Mouse (Mus musculus) liver, postnatal 0 days (tissue): ENCODE measurements around the gene Noxred1. TPM values are rescaled to one million over a fixed set of nuclear protein-coding genes. Genes with fewer than 3 reads are reported as not detected.

ENCODE experiments used
- ATAC-seq: fragments of 200-750 bp; cut with Nextera tagmentation; 2 replicates; pipeline ENCODE4 v1.8.0; 2017; ENCODE audit warnings: mild to moderate bottlenecking, moderate library complexity
- DNase-seq: peaks from one replicate; pipeline ENCODE4 v3.0.0-alpha.2; 2016
- H3K27ac ChIP-seq: fragments of 300-500 bp; sonication (generic); 2 replicates; pipeline ENCODE4 v1.5.1; 2014; ENCODE audit warnings: antibody characterized with exemption, moderate library complexity, mild to moderate bottlenecking, low read depth
- H3K27me3 ChIP-seq: fragments of 300-500 bp; sonication (generic); 2 replicates; pipeline ENCODE4 v1.6.1; 2014; ENCODE audit warnings: low read length, control low read depth, mixed read lengths; ENCODE audit not compliant: insufficient read depth
- H3K36me3 ChIP-seq: fragments of 300-500 bp; sonication (generic); replicated peaks from 2 replicates; pipeline ENCODE4 v1.6.1; 2014; ENCODE audit warnings: mild to moderate bottlenecking, control low read depth, low read length, moderate library complexity, mixed read lengths; ENCODE audit not compliant: insufficient read depth
- H3K4me1 ChIP-seq: fragments of 300-500 bp; sonication (generic); 2 replicates; pipeline ENCODE4 v1.6.1; 2014; ENCODE audit warnings: antibody characterized with exemption, mild to moderate bottlenecking, control low read depth; ENCODE audit not compliant: insufficient read depth
- H3K4me2 ChIP-seq: fragments of 300-500 bp; sonication (generic); 2 replicates; pipeline ENCODE4 v1.6.1; 2014; ENCODE audit warnings: low read depth, mild to moderate bottlenecking, low read length, moderate library complexity, mixed read lengths
- H3K4me3 ChIP-seq: fragments of 300-500 bp; sonication (generic); 2 replicates; pipeline ENCODE4 v1.5.1; 2014; ENCODE audit warnings: low read depth, low read length
- H3K9ac ChIP-seq: fragments of 300-500 bp; sonication (generic); replicated peaks from 2 replicates; pipeline ENCODE4 v1.6.1; 2014; ENCODE audit warnings: mild to moderate bottlenecking, moderate library complexity
- H3K9me3 ChIP-seq: fragments of 300-500 bp; sonication (generic); 2 replicates; pipeline ENCODE4 v1.6.1; 2016; ENCODE audit warnings: mild to moderate bottlenecking, control low read depth, low read length, mixed read lengths
- CTCF ChIP-seq: sonication (generic); IDR thresholded peaks from 2 replicates; pipeline ENCODE4 v1.5.1; 2016; ENCODE audit warnings: antibody characterized with exemption, low read depth
- EP300 ChIP-seq: IDR thresholded peaks from 2 replicates; pipeline ENCODE4 v1.6.1; 2016; ENCODE audit warnings: antibody characterized with exemption, low read depth, mild to moderate bottlenecking
- WGBS: fragments of 180-500 bp; shearing (Covaris S2); extraction: QIAGEN DNeasy Blood & Tissue Kit; methylation state at CpG from one replicate; pipeline ENCODE4 v1.1.7; 2014; ENCODE audit not compliant: insufficient replicate concordance; 5-methylcytosine and 5-hydroxymethylcytosine counted together
- polyA plus RNA-seq: library from polyadenylated mRNA; unstranded; fragments of >200 nt; fragmentation: Nextera tagmentation; extraction: Ambion mirVana; gene quantifications from 2 replicates; pipeline ENCODE4 v1.2.1, GENCODE M21; 2015

Noxred1 gene
- polyA plus RNA-seq, 1 experiment from 2014 or later = 0.45 TPM

- ATAC-seq (no peak), DNase-seq (no peak)
- Histone ChIP-seq H3K27ac (peak overlapping the region; percentile 57), H3K36me3 (peaks cover 17% of the 10 kb centered on the region), H3K9me3 (no peaks in the 10 kb centered on the region), H3K4me1 (no peaks in the 10 kb centered on the region), H3K27me3 (no peaks in the 10 kb centered on the region), H3K4me2 (no peak overlapping the region), H3K9ac (no peak overlapping the region), H3K4me3 (no peak overlapping the region)
- WGBS = 41% methylated on average over 5 of the region's 5 CpGs
- TF ChIP-seq EP300 = no peak
- TF ChIP-seq CTCF = no peak
These were observed 1.5 kb downstream of the Noxred1 start for GRCm38 (mm10) chr12:87236882-87237483.

- H3K9ac ChIP-seq = no peak overlapping the region
These were observed 8.1 kb downstream of the Noxred1 start for GRCm38 (mm10) chr12:87230379-87230895.

GRCm38 (mm10) chr12:87229633-87230032, 8.9 kb downstream of the Noxred1 start:
- Histone ChIP-seq H3K4me3 (no peak overlapping the region), H3K27ac (no peak overlapping the region), H3K27me3 (no peaks in the 10 kb centered on the region), H3K9me3 (peaks cover 2% of the 10 kb centered on the region; the same call in 1 of the 2 replicates), H3K4me2 (no peak overlapping the region), H3K4me1 (peaks cover 4% of the 10 kb centered on the region; the same call in 1 of the 2 replicates), H3K9ac (no peak overlapping the region), H3K36me3 (no peaks in the 10 kb centered on the region)
- WGBS = 71% methylated on average over 2 of the region's 2 CpGs
- DNase-seq = no peak
- no peak for ATAC-seq
- TF ChIP-seq EP300 (no peak), CTCF (no peak)

More at GRCm38 (mm10) chr12:87230379-87230895, 8.1 kb downstream of the Noxred1 start:
- Histone ChIP-seq H3K27ac (no peak overlapping the region), H3K36me3 (no peaks in the 10 kb centered on the region), H3K9me3 (peaks cover 2% of the 10 kb centered on the region; the same call in 1 of the 2 replicates), H3K27me3 (no peaks in the 10 kb centered on the region), H3K4me2 (no peak overlapping the region), H3K4me1 (no peaks in the 10 kb centered on the region), H3K4me3 (no peak overlapping the region)
- no peak for DNase-seq
- TF ChIP-seq CTCF (no peak), EP300 (no peak)
- ATAC-seq = no peak

- no peak overlapping the region for H3K4me2 ChIP-seq
- H3K36me3 ChIP-seq = no peaks in the 10 kb centered on the region
- peaks cover 2% of the 10 kb centered on the region; the same call in 1 of the 2 replicates for H3K9me3 ChIP-seq
- no peaks in the 10 kb centered on the region for H3K27me3 ChIP-seq
- no peak; the same call in 1 of the 2 replicates for TF ChIP-seq CTCF
- TF ChIP-seq EP300 = no peak
- no peak overlapping the region for H3K27ac ChIP-seq
- no peak overlapping the region for H3K9ac ChIP-seq
- H3K4me1 ChIP-seq = peaks cover 4% of the 10 kb centered on the region; the same call in 1 of the 2 replicates
- no peak overlapping the region for H3K4me3 ChIP-seq
- DNase-seq (no peak), ATAC-seq (no peak)
- WGBS = 61% methylated on average over 7 of the region's 7 CpGs
These were observed 11.7 kb downstream of the Noxred1 start for GRCm38 (mm10) chr12:87226801-87227200.

- H3K27ac ChIP-seq = no peak overlapping the region
- H3K4me1 ChIP-seq = peaks cover 4% of the 10 kb centered on the region; the same call in 1 of the 2 replicates
- DNase-seq (no peak), ATAC-seq (no peak)
- no peak for TF ChIP-seq EP300
- no peak for TF ChIP-seq CTCF
- no peak overlapping the region for H3K4me2 ChIP-seq
- H3K9ac ChIP-seq = no peak overlapping the region
- H3K9me3 ChIP-seq = peaks cover 2% of the 10 kb centered on the region; the same call in 1 of the 2 replicates
- no peaks in the 10 kb centered on the region for H3K36me3 ChIP-seq
- no peak overlapping the region for H3K4me3 ChIP-seq
- WGBS = 59% methylated on average over 10 of the region's 10 CpGs
- H3K27me3 ChIP-seq = no peaks in the 10 kb centered on the region
These were observed 13.6 kb downstream of the Noxred1 start for GRCm38 (mm10) chr12:87224950-87225349.

- Histone ChIP-seq H3K36me3 (no peaks in the 10 kb centered on the region), H3K9ac (no peak overlapping the region), H3K9me3 (no peaks in the 10 kb centered on the region), H3K4me1 (no peaks in the 10 kb centered on the region), H3K4me3 (no peak overlapping the region), H3K4me2 (no peak overlapping the region), H3K27ac (no peak overlapping the region), H3K27me3 (no peaks in the 10 kb centered on the region)
- 68% methylated on average over 7 of the region's 7 CpGs for WGBS
- no peak for ATAC-seq
- DNase-seq = no peak
- TF ChIP-seq EP300 = no peak
- TF ChIP-seq CTCF = no peak
These were observed 19.2 kb downstream of the Noxred1 start for GRCm38 (mm10) chr12:87219362-87219761.
